Mouse (Mus musculus) thymus, postnatal 25 days (tissue): Measurements from ENCODE around the gene Gorasp2.

Experiments
- DNase-seq: peaks from one replicate; pipeline ENCODE4 v3.0.0; 2022

Gene Gorasp2

GRCm38 (mm10) chr2:70751655-70752054 is 90.3 kb downstream of the Gorasp2 start:
- no peak for DNase-seq

GRCm38 (mm10) chr2:70752149-70752548 is 90.8 kb downstream of the Gorasp2 start:
- DNase-seq, result no peak
